Mouse (Mus musculus) liver, adult (tissue): ENCODE results near the gene C1qtnf1.

Source experiments
- GATA4 ChIP-seq: IDR thresholded peaks from 2 replicates; pipeline ENCODE4 v1.6.1; 2014; ENCODE audit warnings: mild to moderate bottlenecking, low read length; ENCODE audit not compliant: insufficient replicate concordance

The C1qtnf1 gene

DNA sequence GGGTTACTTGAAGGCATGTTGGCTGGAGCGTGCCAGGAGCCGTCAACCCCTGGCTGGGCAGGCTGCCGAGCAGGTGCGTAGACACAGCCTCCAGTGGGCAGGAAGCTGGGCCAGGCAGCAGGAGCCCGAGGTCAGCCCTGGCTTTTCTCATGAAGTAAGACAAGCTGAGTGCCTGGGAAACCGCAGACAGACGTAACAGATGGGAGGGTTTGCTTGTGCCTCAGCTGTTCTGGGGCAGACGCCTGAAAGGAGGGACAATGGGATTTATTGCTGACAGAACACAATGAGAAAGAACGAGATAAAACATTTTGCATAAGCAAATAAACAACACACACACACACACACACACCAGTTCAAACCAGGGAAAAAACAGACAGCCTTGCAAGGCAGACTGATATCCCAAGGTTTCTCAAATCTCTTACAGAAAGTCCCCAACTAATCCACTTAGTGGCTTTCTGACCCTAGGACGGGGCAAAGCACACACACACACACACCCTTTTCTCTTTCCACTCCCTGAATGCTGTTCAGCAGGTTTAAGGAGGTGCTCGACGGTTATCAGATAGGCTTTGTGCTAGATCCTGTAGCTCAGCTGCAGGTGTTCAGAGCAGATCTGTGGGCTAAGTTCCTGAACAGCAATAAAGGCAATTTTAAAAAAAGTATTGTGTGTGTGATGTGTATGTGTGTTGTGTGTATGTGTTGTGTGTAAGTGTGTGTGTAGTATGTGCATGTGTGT, 42.4 kb downstream of the C1qtnf1 start:
- TF ChIP-seq GATA4 = no peak

DNA sequence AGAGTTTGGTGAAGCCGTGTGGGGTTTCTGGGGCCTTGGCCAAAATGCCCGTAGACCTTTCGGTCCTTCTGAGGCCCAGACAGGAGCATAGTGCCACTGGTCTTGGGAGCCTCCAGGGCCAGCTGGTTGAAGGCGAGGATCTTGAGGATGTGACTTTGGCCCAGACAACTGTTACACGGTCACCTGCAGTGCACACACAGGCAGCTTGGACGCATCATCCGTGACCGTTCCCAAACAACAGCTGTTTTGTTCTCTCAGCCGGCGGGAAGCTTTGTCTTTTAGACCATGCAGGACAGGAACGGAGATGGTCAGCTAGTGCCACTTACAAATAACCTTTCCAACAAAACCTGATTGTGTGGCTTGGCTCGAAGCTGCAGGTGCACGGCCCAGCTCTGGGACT, 43.7 kb downstream of the C1qtnf1 start:
- TF ChIP-seq GATA4 = no peak

DNA sequence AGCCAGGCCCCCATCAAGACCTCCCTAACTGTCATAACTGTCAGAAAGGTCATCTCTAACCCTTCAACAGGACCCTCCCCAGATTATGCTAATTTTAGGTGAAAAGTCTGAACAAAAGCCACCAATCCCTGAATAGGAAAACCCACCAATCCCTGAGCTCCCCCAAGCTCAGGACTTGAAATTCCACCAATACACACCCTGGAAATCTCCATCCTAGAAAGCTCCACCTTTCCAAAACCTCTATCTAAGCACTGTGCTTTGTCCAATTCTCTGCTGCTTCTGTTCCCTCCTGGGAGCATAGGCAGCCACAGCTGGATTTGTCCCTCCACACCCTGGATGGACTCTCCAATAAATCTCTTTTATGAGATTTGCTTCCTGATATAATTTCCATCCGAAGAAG, 45.2 kb downstream of the C1qtnf1 start:
- TF ChIP-seq GATA4 = no peak

DNA sequence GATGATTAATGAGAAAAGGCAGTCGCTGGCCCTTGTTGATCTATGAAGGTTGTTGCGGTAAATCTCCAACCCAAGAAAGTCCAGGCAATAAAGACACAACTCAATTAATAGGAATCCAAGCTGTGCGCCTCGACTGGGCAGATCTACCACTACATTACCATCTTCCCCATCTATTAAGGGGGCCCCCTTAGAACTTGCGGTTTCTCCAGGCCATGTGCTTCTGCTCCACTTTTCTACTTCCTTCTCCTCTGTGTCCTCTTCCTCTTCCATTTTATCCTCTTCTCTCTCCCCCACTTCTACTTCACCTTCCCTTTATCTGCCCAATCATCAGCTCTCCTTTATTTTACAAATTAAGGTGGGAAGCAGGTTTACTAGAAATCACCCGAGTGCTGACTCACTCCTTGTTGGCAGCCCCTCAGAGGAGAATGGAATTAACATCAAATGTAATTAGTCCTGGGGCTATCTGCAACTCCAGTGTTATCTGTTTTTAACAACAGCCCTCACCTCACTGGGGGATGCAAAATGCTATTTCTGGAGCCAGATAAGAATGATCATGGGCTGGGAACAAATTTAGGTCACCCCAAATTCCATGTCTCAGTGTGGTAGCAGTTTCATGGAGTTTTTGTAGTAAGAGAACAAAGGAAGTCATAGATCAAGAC, 46.0 kb downstream of the C1qtnf1 start:
- TF ChIP-seq GATA4 = no peak

DNA sequence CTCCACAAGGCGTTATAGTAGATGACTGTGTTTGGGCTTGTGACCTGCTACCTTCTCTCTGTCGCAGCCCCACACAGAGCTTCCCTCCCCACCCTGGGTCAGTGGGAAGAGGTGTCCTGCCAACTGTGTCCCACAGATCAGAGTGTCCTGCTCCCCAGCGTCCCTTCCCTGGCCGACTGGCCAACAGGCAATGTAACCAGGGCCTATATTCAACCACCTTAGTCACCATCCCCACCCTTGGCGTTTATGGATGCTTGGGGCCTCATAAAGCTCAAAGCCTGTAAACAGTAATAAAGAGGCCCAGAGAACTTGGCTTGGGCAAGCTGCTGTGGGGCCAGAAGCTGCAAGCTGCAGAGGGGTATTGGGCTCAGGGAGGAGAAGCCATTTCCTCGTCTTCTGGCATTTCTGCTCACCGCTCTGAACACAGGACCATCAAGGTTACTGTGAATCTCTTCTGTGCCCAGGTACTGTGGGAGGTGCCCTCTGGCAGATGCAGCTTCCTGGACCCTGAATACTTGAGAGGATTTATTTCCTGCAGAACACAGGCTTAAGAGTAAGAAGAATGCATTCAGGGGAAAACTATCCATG, 47.6 kb downstream of the C1qtnf1 start:
- TF ChIP-seq GATA4 = no peak

DNA sequence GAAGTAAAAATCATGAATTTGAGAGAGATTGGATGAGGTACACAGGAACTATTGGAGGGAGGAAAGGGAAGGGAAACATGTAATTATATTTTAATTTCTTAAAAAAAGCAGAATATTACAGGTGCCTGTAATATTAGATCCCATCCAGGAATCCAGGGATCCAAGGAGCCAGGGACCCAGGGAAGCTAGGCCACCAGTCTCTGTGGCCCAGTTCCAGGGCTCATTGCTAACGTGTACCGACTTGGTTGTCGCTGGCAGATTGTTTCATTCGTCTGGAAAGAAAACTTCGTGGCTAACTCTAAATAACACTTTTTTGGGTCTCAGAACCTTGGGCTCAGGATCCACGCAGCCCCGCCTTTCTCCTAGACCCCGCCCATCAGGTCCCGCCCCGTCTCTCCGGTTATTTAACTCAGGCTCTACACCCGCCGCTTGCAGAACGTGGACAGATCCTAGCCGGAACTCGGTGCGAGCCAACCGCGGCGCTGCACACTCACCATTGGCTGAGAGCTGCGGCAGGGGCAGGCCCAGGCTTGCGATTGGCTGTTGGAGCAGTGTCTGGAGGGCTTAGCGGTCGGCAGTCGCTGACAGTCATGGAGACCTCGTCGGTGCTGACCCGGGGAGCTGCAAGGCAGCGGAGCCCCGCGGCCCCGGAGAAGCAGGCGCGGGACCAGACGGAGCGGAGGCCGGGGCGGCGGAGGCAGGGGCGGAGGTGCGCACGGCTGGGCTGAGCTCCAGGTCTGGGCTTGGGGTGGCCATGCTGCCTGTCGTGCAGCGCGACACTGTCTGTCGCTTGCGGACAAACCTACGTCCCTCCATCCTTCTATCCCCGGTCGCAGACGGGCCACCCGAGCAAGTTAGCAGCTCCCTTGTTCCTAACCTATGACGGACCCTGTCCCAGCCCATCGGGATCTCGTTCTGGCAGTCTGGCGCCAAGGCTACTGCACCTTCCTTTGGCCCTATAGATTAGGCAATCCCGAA, 48.7 kb downstream of the C1qtnf1 start, which contains the start of gene Engase:
Gene Engase (plus strand): TSS at position 434 of the 978 bp plus-strand sequence.
- no peak for TF ChIP-seq GATA4

DNA sequence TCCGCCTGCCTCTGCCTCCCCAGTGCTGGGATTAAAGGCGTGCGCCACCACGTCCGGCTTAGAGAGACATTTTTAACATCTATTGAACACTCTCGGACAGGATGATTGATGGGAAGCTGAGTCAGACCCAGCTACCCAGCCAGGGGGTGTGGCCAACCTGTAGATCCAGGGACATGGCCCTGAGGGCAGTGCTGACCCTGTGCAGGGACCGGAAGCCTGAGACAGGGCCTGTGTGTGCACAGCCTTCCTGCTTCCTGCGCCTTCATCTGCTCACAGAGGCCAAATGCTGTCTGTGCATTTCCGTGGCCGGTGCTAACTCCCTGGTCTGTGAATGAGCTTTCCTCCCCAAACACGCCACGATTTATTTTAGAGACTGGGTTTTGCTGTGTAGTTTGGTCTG, 51.8 kb downstream of the C1qtnf1 start:
- peak; percentile 38; the same call in 1 of the 2 replicates for TF ChIP-seq GATA4

DNA sequence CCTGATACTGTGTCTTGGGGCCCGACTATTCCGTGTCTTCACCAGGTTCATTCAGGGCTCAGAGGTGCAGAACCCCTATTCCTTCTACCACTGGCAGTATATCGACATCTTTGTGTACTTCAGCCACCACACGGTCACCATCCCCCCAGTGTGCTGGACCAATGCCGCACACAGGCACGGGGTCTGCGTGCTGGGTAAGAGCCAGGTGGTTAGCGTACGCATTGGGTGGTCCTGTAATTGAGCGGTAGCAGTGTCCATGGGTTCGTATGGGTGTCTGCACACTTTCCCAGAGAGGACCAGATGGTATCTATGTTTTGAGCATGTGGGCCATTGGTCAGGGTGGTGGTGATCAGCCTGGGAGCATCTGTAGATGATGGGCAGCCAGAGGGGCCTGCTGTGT, 53.2 kb downstream of the C1qtnf1 start:
- no peak for TF ChIP-seq GATA4

DNA sequence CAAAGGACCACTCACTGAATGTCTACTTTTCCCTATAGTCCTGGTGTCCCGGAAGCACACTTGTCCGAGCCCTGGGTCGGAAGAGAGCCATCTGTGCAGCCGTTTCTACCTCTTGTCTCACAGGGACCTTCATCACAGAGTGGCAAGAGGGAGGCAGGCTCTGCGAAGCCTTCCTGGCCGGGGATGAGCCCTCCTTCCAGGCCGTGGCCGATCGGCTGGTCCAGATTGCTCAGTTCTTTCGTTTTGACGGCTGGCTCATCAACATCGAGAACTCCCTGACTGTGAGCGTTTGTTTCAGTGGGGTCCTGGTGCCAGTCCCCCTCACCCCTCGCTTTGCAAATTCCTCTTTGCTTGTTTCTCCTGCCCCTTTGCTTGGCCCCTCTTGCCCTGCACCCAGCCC, 53.7 kb downstream of the C1qtnf1 start:
- no peak for TF ChIP-seq GATA4

DNA sequence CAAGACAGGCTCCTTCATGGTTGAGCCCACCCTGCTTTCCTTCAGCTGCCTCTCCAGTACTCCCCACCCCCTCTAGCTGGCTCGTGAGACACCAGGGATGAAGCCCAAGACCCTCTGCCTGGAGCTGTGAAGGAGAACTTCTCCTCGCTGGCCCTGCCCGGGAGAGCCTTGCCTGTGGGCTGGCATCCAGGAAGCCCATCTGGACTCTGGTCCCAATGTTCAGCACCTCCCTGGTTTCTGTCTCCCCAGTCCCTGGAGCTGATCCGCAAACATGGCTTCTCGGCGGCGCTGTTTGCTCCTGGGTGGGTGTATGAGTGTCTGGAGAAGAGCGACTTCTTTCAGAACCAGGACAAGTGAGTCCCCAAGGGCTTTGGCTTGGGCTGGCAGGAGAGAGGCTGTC, 56.2 kb downstream of the C1qtnf1 start:
- TF ChIP-seq GATA4 = no peak

DNA sequence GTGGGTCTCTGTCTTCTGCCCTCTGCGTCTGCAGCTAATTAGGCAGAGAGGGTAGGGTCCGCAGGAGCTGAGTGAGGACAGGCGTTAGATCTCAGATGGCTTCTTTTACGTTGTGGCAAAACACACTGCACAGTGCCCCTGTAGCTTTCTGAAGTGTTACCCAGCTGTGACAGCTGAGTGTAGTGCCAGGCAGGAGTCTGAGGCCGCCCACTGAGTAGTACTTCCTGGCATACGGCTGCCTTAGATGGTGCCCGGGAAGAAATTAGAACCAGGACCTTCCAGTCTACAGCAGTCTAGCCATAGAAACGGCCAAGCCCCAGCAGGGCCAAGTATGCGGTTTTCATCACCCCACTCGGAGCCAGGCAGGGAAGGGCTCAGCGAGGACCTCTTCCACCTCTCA, 57.3 kb downstream of the C1qtnf1 start:
- TF ChIP-seq GATA4 = no peak

DNA sequence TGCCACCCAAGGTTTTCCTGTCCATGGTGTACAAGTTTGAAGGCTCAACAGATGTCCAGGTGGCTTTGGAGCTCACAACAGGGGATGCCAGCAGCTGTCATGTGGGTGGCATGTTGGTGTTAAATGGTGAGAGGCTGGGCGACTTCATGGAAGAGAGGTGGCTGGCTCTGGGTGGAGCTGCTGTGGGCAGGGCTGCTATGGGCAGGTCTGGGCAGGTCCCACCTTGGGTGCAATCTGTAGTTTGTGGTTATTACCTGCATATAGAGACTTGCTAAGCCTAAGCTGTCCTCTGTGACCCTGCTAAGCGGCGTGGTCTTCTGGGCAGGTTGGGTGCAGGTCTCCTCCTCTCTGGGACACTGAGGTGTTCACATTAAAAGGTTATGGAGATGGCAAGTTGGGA, 57.8 kb downstream of the C1qtnf1 start:
- no peak for TF ChIP-seq GATA4

DNA sequence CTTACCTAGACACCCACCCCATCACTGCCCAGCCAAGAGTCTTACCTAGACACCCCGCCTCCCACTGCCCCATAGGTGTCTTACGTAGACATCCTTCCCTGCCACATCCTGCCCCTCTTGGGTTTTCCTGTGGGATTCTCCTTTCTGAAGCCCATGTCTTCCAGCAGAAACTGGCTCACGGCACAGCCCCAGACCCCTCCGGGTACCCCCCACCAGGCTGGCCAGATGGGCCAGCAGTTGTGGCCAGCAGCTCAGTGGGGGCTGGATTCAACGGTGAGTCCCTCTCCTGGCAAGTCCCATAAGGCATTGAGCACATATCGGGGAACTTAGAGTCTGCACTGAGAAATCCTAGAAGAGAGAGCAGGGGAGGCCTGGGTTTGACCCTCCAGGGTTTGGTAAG, 58.3 kb downstream of the C1qtnf1 start:
- TF ChIP-seq GATA4 = no peak

DNA sequence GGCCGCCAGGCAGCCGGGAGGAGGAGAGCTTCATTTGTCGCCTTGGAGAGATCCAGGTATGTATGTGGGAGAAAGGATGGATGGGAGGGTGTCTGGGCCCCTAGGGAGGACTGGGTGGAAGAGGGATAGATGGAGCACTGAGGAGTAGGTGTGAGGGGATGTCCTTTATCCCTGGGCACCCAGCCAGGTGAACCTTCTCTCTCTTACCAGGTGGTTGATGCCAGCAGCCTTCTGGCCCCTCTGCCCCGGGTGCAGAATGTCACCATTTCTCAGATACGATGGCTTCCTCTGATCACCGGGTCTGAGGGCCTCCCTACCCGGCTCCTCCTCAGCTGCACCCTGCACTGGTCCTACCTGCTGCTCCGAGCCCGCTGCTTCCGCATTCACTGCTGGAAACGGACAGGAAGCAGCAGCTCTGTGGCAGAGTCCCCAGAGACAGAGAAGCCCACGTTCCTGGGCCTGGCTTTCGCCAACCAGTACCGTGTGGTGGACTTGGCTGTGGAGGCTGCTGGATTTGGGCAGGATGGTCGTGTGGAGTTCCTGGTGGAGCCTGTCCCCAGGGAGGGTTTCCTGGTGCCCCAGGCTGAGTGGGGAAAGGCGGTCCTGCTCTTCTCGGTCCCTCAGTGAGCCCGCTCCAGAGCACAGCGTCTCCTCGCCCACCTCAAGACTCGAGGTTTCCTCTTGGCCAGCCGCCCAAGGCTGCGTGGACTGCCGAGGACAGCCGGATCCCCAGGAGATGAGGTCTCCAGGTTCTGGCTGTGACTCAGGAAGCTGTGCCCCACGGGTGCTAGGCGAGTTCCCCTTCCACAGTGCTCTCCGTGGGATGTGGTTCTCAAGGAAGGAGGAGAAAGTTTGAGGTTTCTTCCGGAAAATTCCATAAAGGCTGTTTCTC, 59.1 kb downstream of the C1qtnf1 start:
- TF ChIP-seq GATA4 = no peak
